Mouse (Mus musculus) liver, embryonic 14.5 days (tissue): ENCODE measurements at regions not wholly inside any gene's neighbourhood (a gene's known extent, or its start where the extent isn't known, plus 50 kb on each side); places are given as distances from the start of the nearest gene placed in this dataset.

Experiments used
- CTCF ChIP-seq: IDR thresholded peaks from 2 replicates; pipeline ENCODE4 v1.5.1; 2016; ENCODE audit warnings: antibody characterized with exemption, low read depth, control low read depth
- EP300 ChIP-seq: IDR thresholded peaks from 2 replicates; pipeline ENCODE4 v1.6.1; 2016; ENCODE audit warnings: antibody characterized with exemption, low read depth

- TF ChIP-seq CTCF (no peak), EP300 (no peak)
Observed at GRCm38 (mm10) chr10:91637911-91638310, 456.8 kb upstream of the Tmpo start.
